Mouse (Mus musculus) lung, adult 2 months (tissue): ENCODE results near the gene Ctnnal1. TPM values are rescaled to one million over a fixed set of nuclear protein-coding genes. Genes with fewer than 3 reads are reported as not detected.

ENCODE experiments used
- DNase-seq: peaks from one replicate; pipeline ENCODE4 v3.0.0; 2022
- H3K4me1 ChIP-seq: fragments of 200-500 bp; 2 replicates; pipeline ENCODE4 v1.6.1; 2011; ENCODE audit warnings: low read length; ENCODE audit not compliant: control insufficient read depth, insufficient read depth
- H3K4me3 ChIP-seq: fragments of 200-500 bp; replicated peaks from 2 replicates; pipeline ENCODE3; 2011; ENCODE audit warnings: low read depth, mild to moderate bottlenecking, control low read depth, low read length; ENCODE audit errors: extremely low read depth
- CTCF ChIP-seq: fragments of 200-500 bp; IDR thresholded peaks from 2 replicates; pipeline ENCODE4 v1.5.1; 2011; ENCODE audit warnings: mild to moderate bottlenecking, low read length, control low read depth; ENCODE audit not compliant: insufficient read depth
- POLR2A ChIP-seq: fragments of 200-500 bp; IDR thresholded peaks from 2 replicates; pipeline ENCODE4 v1.6.1; 2011; ENCODE audit warnings: low read depth, mild to moderate bottlenecking, control low read depth, low read length, borderline replicate concordance; ENCODE audit errors: extremely low read depth
- WGBS: fragments of 180-500 bp; shearing (Covaris S2); methylation state at CpG from one replicate; pipeline ENCODE4 v1.1.7; 2018; 5-methylcytosine and 5-hydroxymethylcytosine counted together
- polyA plus RNA-seq: library from polyadenylated mRNA; depleted of rRNA; stranded (reverse); fragments of >200 nt; gene quantifications from 2 replicates; pipeline ENCODE4 v1.2.3, GENCODE M21; 2012

Gene Ctnnal1
- polyA plus RNA-seq, 1 experiment = 8.8 TPM

DNA sequence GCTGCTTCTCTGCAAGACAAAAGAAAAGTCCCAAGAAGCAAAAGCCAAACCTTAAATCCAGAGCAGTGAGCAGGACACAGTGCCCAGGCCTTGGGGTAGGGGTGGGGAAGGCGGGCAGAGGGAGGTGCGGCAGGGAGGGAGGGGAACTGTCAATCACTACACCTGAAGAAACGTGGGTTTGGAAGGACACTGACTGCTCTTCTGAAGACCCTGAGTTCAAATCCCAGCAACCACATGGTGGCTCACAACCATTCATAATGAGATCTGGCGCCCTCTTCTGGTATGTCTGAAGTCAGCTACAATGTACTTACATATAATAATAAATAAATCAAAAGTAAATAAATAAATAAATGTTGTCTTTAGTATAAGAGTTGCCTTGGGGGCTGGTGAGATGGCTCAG, 20.1 kb downstream of the Ctnnal1 start:
- Histone ChIP-seq H3K4me3 (no peak overlapping the region), H3K4me1 (no peaks in the 10 kb centered on the region)
- no peak for TF ChIP-seq CTCF
- no peak for TF ChIP-seq POLR2A
- DNase-seq = no peak
- 92% methylated on average over 4 of the region's 4 CpGs for WGBS

DNA sequence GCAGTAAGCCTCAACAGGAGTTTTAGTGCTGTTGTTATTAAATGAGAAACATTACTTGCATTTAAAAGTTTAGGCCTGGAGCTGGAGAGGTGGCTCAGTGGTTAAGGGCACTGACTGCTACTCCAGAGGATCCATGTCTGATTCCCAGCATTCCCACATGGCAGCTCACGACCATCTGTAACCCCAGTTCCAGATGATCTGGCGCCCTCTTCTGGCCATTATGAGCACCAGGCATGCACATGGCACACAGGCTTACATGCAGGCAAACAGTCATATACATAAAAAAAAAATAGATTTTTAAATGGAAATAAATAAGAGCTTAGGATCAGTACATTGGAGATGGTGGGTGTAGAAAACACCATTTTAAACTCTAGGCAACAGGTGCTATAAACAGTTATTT, 21.0 kb downstream of the Ctnnal1 start:
- H3K4me1 ChIP-seq = no peaks in the 10 kb centered on the region
- no peak for TF ChIP-seq POLR2A
- TF ChIP-seq CTCF = 0 out of 2 replicates have a peak, but pooled peaks have one; percentile 13
- no peak for DNase-seq
- no peak overlapping the region for H3K4me3 ChIP-seq
- 92% methylated on average over 2 of the region's 2 CpGs for WGBS

DNA sequence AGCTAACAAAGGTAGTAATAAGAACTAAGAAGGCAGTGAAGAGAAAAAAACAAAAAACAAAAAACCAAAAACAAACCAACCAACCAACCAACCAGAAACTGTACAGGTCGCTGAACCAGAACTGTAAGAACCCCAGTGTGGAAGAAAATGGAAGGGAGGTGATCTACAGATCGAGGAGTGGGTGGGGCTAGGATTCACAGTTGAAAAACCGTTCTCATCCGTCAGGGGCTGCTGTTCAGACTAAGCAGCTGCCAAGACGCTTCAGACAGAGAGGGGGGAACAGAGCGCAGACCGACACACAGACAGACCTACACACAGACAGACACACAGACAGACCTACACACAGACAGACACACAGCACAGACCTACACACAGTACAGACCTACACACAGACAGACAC, 22.5 kb downstream of the Ctnnal1 start:
- TF ChIP-seq POLR2A = no peak
- no peak for TF ChIP-seq CTCF
- Histone ChIP-seq H3K4me3 (no peak overlapping the region), H3K4me1 (no peaks in the 10 kb centered on the region)
- DNase-seq = no peak
- 70% methylated on average over 7 of the region's 7 CpGs for WGBS

DNA sequence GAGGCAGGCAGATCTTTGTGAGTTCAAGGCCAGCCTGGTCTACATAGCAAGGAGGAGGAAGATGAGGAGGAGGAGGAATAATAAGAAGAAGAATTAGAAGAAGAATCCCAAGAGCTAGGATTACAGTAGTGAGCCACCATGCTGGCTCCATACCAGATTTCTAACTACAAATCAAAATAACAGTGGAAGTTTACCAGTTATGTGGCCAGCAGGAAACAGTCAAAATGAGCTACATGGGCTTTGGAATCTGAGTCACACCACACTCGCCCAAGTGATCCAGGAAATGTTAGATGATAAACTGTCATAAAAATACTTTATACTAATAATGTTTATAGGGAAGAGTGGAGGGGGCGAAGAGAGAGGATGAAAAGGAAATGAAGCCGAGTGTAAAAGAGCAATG, 24.7 kb downstream of the Ctnnal1 start:
- no peak for DNase-seq
- Histone ChIP-seq H3K4me3 (no peak overlapping the region), H3K4me1 (no peaks in the 10 kb centered on the region)
- no peak for TF ChIP-seq POLR2A
- no peak for TF ChIP-seq CTCF
- WGBS = 56% methylated on average over 3 of the region's 3 CpGs

DNA sequence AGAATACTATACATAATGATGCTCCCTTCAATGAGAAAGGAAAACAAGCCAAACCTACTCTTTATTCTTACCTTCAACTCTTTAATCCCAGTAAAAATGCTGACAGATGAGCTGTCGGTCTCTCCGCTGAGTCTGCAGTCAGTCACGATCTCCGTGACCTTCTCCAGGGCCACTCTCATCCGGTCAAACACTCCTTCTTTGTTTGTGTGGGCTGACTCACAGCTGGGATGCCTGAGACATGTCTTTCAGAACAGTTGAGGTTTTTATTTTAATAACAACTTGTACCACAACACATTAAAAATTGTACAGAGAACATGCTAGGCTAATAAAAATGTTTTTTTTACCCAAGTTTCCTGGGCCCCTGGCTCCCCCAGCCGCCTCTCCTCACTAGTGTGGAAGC, 27.3 kb downstream of the Ctnnal1 start:
- WGBS = 82% methylated on average over 6 of the region's 6 CpGs
- DNase-seq = no peak
- H3K4me1 ChIP-seq = no peaks in the 10 kb centered on the region
- TF ChIP-seq CTCF = no peak
- TF ChIP-seq POLR2A = no peak
- H3K4me3 ChIP-seq = no peak overlapping the region

DNA sequence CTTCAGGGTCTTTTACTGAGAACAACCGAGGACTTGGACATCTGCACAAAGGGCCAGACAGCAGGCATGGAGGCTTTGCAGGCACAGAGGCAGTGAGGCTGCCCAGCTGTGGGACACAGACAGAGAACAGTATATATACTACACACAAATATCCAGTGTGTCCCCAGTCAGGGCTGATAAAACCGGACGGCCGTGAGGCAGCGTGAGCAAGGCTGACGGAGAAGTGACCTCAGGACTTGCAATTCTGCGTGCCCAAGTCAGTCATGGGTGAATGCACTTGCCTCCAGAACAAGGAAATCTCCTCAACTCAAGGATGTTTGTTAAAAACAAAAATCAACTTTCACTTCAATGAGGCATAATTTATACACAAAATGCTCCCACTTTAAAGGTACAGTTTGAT, 33.0 kb downstream of the Ctnnal1 start:
- no peak for DNase-seq
- WGBS = 80% methylated on average over 7 of the region's 7 CpGs

DNA sequence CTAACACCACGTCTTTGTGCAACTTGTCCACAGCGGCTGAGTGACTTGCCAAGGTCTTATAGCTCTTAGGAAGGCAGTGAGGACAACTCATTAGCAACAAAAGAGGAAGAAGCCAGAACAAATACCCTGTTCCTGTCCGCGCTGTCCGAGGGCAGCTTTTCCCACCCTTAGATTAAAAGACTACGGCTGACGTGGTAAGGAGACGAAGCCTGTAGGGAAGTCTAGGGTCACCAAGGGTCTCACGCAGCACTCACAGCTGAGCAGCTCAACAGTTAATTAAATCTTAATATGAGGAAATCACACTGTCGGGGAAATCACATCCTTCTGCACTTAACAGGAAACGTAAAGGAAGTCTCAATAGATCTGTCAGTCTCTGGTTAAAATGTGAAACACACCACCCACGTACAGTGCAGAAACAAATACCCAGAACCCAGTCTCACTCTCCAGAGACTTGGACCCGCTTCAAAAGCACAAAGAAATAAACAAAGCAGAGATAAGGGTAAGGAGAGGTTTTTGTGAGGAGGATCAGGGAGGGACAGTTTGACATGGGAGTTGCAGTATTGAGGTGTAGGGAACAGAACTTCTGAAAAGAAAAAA, 33.9 kb downstream of the Ctnnal1 start:
- 34% methylated on average over 13 of the region's 13 CpGs for WGBS
- Histone ChIP-seq H3K4me1 (no peaks in the 10 kb centered on the region), H3K4me3 (peak overlapping the region; percentile 39)
- TF ChIP-seq POLR2A = no peak
- no peak for TF ChIP-seq CTCF
- DNase-seq = peak; percentile 7

More for the DNA sequence above, 33.0 kb downstream of the Ctnnal1 start:
- Histone ChIP-seq H3K4me1 (no peaks in the 10 kb centered on the region), H3K4me3 (no peak overlapping the region)
- TF ChIP-seq CTCF (no peak), POLR2A (no peak)

DNA sequence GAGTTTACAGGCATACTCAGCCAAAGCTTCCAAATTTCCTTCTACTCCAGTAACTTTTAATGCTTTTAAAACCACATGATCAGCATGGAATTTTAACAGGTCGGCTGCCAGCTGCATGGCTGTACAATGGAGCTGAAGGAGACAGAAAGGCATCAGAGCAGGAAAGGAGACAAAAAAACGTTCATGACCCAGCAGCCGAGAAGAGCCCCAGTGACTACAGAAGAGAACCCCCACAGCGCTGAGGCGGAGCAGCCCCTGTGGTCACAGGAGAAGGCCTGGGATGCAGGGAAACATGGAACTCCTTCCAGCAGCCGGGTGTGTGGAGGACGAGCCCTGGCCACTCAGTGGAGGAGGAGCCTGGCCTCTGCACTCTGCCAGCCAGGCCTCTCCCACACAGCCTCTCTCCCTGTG, 35.5 kb downstream of the Ctnnal1 start:
- 68% methylated on average over 7 of the region's 7 CpGs for WGBS
- Histone ChIP-seq H3K4me1 (no peaks in the 10 kb centered on the region), H3K4me3 (no peak overlapping the region)
- DNase-seq = peak; percentile 10
- no peak for TF ChIP-seq POLR2A
- no peak for TF ChIP-seq CTCF

DNA sequence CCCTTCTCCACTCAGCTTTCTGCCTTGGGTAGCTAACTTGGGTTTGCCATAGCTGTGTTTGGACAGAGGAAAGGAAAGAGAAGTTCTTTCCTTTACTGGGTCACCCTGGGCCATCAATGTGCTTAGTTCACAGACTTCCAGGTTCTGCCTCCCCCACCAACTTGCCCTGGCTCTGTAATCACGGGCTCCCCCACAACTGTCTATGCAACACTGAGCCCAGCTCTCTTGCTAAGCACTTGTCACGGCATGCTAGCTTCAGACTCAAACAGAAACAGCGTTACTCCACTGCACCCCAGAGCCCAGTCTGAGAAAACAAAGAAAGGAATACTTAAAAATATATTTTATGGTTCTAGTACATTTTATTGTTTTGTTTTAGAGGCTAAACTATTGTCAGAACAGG, 36.1 kb downstream of the Ctnnal1 start:
- TF ChIP-seq CTCF (no peak), POLR2A (no peak)
- Histone ChIP-seq H3K4me3 (no peak overlapping the region), H3K4me1 (no peaks in the 10 kb centered on the region)
- 86% methylated on average over 3 of the region's 3 CpGs for WGBS
- DNase-seq = no peak

DNA sequence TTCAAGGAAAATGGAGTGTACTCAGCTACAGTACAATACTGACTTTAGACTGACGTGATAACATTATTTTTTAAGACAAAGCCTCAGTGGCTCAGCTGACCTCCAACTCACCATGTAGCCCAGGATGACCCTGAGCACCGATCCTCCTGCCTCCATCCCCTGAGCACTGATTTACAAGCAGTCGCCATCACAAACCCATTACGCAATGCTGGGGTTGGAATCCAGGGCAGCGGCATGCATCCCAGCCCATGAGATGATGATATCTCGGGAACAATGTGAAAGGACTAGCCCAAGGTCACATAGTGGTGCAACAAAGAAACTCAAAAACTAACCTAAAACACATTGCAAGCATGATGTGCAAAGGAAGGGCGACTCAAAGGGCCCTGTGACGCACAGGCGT, 40.8 kb downstream of the Ctnnal1 start:
- Histone ChIP-seq H3K4me3 (no peak overlapping the region), H3K4me1 (no peaks in the 10 kb centered on the region)
- TF ChIP-seq CTCF (no peak), POLR2A (no peak)
- no peak for DNase-seq
- 88% methylated on average over 9 of the region's 9 CpGs for WGBS
